Mouse (Mus musculus): ENCODE measurements around the gene Mcam.

GRCm38 (mm10) chr9:44085741-44086665 lies 48.3 kb upstream of the Mcam start:
- TF ChIP-seq CTCF (IDR thresholded peaks at IDR 0.05 in 2 of 3, conservative IDR thresholded peaks at IDR 0.05 in 1 of 3; ENCODE audit: control insufficient read depth in 1 of 3, insufficient read depth in 1 of 3, low read depth in 2 of 3, low read length in 3 of 3, poor library complexity in 1 of 3, severe bottlenecking in 1 of 3) (no peak), JUND (IDR thresholded peaks at IDR 0.05; ENCODE audit: low read depth, low read length) (no peak), E2F4 (IDR thresholded peaks at IDR 0.05; ENCODE audit: borderline replicate concordance, low read depth, low read length) (no peak), KAT2A (conservative IDR thresholded peaks at IDR 0.05; ENCODE audit: low read depth, low read length) (no peak), HCFC1 (IDR thresholded peaks at IDR 0.05; ENCODE audit: low read depth, low read length) (no peak)
